In genomic region chr1:57040201-57040600, GRCm38 (mm10) we compare ENCODE assay signal across 16 mouse cellular contexts.
DNase-seq lines count a peak whose midpoint lies in the region; ATAC-seq and TF ChIP-seq lines count a peak whose summit lies in the region.
"Had no signal": no experiment of that assay in that cellular context is flagged by ENCODE, and none has a peak within 500 bp of the region (broad histone marks: within the 10 kb centered on the region; RNA-seq: fewer than 3 reads in every experiment).

No protein-coding gene starts in this region.

- no peaks in the 10 kb centered on the region for H3K4me1 ChIP-seq in kidney, postnatal 0 days (replicated peaks; ENCODE audit: insufficient read depth, low read length)
- H3K4me1 ChIP-seq in midbrain, postnatal 0 days (ENCODE audit: insufficient read depth, low read length) = no peaks in the 10 kb centered on the region
- H3K4me1 ChIP-seq in midbrain, embryonic 11.5 days (ENCODE audit: control insufficient read depth, insufficient read depth, low read length) = no peaks in the 10 kb centered on the region
- H3K4me1 ChIP-seq in embryonic facial prominence, embryonic 14.5 days (ENCODE audit: control insufficient read depth, insufficient read depth, low read length) = peaks cover 7% of the 10 kb centered on the region
- H3K4me1 ChIP-seq: heart, embryonic 13.5 days; intestine, embryonic 15.5 days; midbrain, embryonic 13.5 days had no signal

- no peak for TF ChIP-seq CTCF in kidney, postnatal 0 days (IDR thresholded peaks at IDR 0.05; ENCODE audit: low read depth)
- no peak for TF ChIP-seq CTCF in midbrain, postnatal 0 days (IDR thresholded peaks at IDR 0.05)

- H3K9me3 ChIP-seq in kidney, postnatal 0 days (replicated peaks; ENCODE audit: low read length) = no peaks in the 10 kb centered on the region
- no peaks in the 10 kb centered on the region for H3K9me3 ChIP-seq in midbrain, postnatal 0 days (ENCODE audit: low read length)
- no peaks in the 10 kb centered on the region for H3K9me3 ChIP-seq in midbrain, embryonic 11.5 days (ENCODE audit: control insufficient read depth, low read length)
- H3K9me3 ChIP-seq in embryonic facial prominence, embryonic 14.5 days (ENCODE audit: control insufficient read depth, low read length) = no peaks in the 10 kb centered on the region
- H3K9me3 ChIP-seq: heart, embryonic 13.5 days; intestine, embryonic 15.5 days; midbrain, embryonic 13.5 days had no signal

- no peak overlapping the region for H3K4me2 ChIP-seq in kidney, postnatal 0 days (ENCODE audit: low read length)
- H3K4me2 ChIP-seq in midbrain, postnatal 0 days (ENCODE audit: low read depth, low read length, poor library complexity, severe bottlenecking) = no peak overlapping the region
- no peak overlapping the region for H3K4me2 ChIP-seq in midbrain, embryonic 11.5 days
- H3K4me2 ChIP-seq in embryonic facial prominence, embryonic 14.5 days (ENCODE audit: low read depth, low read length) = no peak overlapping the region
- H3K4me2 ChIP-seq: heart, embryonic 13.5 days; intestine, embryonic 15.5 days; midbrain, embryonic 13.5 days had no signal

- 30% methylated on average over 8 of the region's 8 CpGs for WGBS in kidney, postnatal 0 days
- WGBS in midbrain, postnatal 0 days = 61% methylated on average over 8 of the region's 8 CpGs
- WGBS in midbrain, embryonic 11.5 days = 65% methylated on average over 8 of the region's 8 CpGs
- 34% methylated on average over 8 of the region's 8 CpGs for WGBS in embryonic facial prominence, embryonic 14.5 days

- peak; percentile 12 for DNase-seq in kidney, postnatal 0 days (ENCODE audit: low spot score)
- DNase-seq in kidney, postnatal 10 days = no peak
- peak; percentile 26 for DNase-seq in midbrain, postnatal 0 days (ENCODE audit: low spot score)
- no peak for DNase-seq in midbrain, embryonic 11.5 days (ENCODE audit: low spot score, missing footprints)
- peak; percentile 75 for DNase-seq in embryonic facial prominence, embryonic 14.5 days (ENCODE audit: low spot score)
- peak; percentile 9 for DNase-seq in telencephalon, adult 2 months (ENCODE audit: low read depth, low spot score)
- DNase-seq in gastrocnemius, postnatal 10 days = no peak
- DNase-seq: adrenal gland, postnatal 10 days; cerebellum, adult 9-10 months; lung, adult 18-20 months; thymus, adult 2 months had no signal

- no peaks in the 10 kb centered on the region for H3K27me3 ChIP-seq in kidney, postnatal 0 days (ENCODE audit: insufficient read depth, low read length)
- no peaks in the 10 kb centered on the region for H3K27me3 ChIP-seq in midbrain, postnatal 0 days (ENCODE audit: insufficient read depth, low read length)
- no peaks in the 10 kb centered on the region for H3K27me3 ChIP-seq in midbrain, embryonic 11.5 days (ENCODE audit: control insufficient read depth, insufficient read depth, low read length)
- no peaks in the 10 kb centered on the region for H3K27me3 ChIP-seq in embryonic facial prominence, embryonic 14.5 days (replicated peaks; ENCODE audit: control insufficient read depth, insufficient read depth, low read length)
- H3K27me3 ChIP-seq: heart, embryonic 13.5 days; intestine, embryonic 15.5 days had no signal

- no peak for ATAC-seq in kidney, postnatal 0 days (replicated peaks; ENCODE audit: low FRiP score, low read depth)
- ATAC-seq in midbrain, postnatal 0 days (ENCODE audit: low FRiP score) = no peak
- ATAC-seq in midbrain, embryonic 11.5 days (ENCODE audit: low FRiP score) = no peak
- no peak for ATAC-seq in embryonic facial prominence, embryonic 14.5 days (ENCODE audit: low read depth)
- ATAC-seq: CD4-positive, CD25-positive, alpha-beta regulatory T cell, adult 4 months; intestine, embryonic 15.5 days; midbrain, embryonic 13.5 days had no signal

- no peaks in the 10 kb centered on the region for H3K36me3 ChIP-seq in kidney, postnatal 0 days (ENCODE audit: insufficient read depth, low read length)
- no peaks in the 10 kb centered on the region for H3K36me3 ChIP-seq in midbrain, postnatal 0 days (ENCODE audit: insufficient read depth, low read length)
- no peaks in the 10 kb centered on the region for H3K36me3 ChIP-seq in midbrain, embryonic 11.5 days (ENCODE audit: control insufficient read depth, insufficient read depth, low read length)
- no peaks in the 10 kb centered on the region for H3K36me3 ChIP-seq in embryonic facial prominence, embryonic 14.5 days (ENCODE audit: control insufficient read depth, insufficient read depth, low read length)
- H3K36me3 ChIP-seq: heart, embryonic 13.5 days; intestine, embryonic 15.5 days; midbrain, embryonic 13.5 days had no signal

- H3K27ac ChIP-seq in kidney, postnatal 0 days = no peak overlapping the region
- H3K27ac ChIP-seq in midbrain, postnatal 0 days (ENCODE audit: low read depth, low read length) = no peak overlapping the region
- H3K27ac ChIP-seq in midbrain, embryonic 11.5 days (ENCODE audit: low read depth, low read length) = no peak overlapping the region
- H3K27ac ChIP-seq in embryonic facial prominence, embryonic 14.5 days (replicated peaks; ENCODE audit: low read depth, low read length) = no peak overlapping the region
- H3K27ac ChIP-seq: heart, embryonic 13.5 days; intestine, embryonic 15.5 days; macrophage; midbrain, embryonic 13.5 days had no signal

- H3K4me3 ChIP-seq in kidney, postnatal 0 days (replicated peaks; ENCODE audit: low read depth, low read length) = no peak overlapping the region
- H3K4me3 ChIP-seq in midbrain, postnatal 0 days (ENCODE audit: low read depth, low read length) = no peak overlapping the region
- no peak overlapping the region for H3K4me3 ChIP-seq in midbrain, embryonic 11.5 days (ENCODE audit: low read depth, low read length)
- H3K4me3 ChIP-seq in embryonic facial prominence, embryonic 14.5 days (ENCODE audit: low read depth, low read length) = no peak overlapping the region
- H3K4me3 ChIP-seq: heart, embryonic 13.5 days; intestine, embryonic 15.5 days; midbrain, embryonic 13.5 days had no signal

- no peak overlapping the region for H3K9ac ChIP-seq in kidney, postnatal 0 days (ENCODE audit: low read depth, low read length)
- no peak overlapping the region for H3K9ac ChIP-seq in midbrain, postnatal 0 days (replicated peaks; ENCODE audit: low read length, poor library complexity, severe bottlenecking)
- no peak overlapping the region for H3K9ac ChIP-seq in midbrain, embryonic 11.5 days (ENCODE audit: low read length)
- no peak overlapping the region for H3K9ac ChIP-seq in embryonic facial prominence, embryonic 14.5 days (ENCODE audit: low read depth, low read length)
- H3K9ac ChIP-seq: heart, embryonic 13.5 days; intestine, embryonic 15.5 days; midbrain, embryonic 13.5 days had no signal

Comparison
In these comparisons a context has a peak if more than half of its experiments do, and no peak if none do; other contexts are left out.
1. DNase-seq: peak in kidney, postnatal 0 days (single experiment), midbrain, postnatal 0 days (single experiment), embryonic facial prominence, embryonic 14.5 days (single experiment) and telencephalon, adult 2 months (single experiment); none in kidney, postnatal 10 days (single experiment), midbrain, embryonic 11.5 days (single experiment) and gastrocnemius, postnatal 10 days (single experiment).